Mouse (Mus musculus) liver, embryonic 14.5 days (tissue): Measurements from ENCODE around the gene Galc. TPM values are rescaled to one million over a fixed set of nuclear protein-coding genes. Genes with fewer than 3 reads are reported as not detected.

ENCODE experiments used
- ATAC-seq: fragments of 200-750 bp; cut with Nextera tagmentation; 2 replicates; pipeline ENCODE4 v1.8.0; 2017; ENCODE audit warnings: moderate number of reproducible peaks, mild to moderate bottlenecking, moderate library complexity; ENCODE audit not compliant: insufficient read depth
- DNase-seq, 3 experiments: peaks; one replicate each; pipeline ENCODE4 v3.0.0-alpha.2; 2012 to 2013; ENCODE audit warnings: low read depth in 3 of 3, low spot score in 3 of 3
- H3K27ac ChIP-seq: fragments of 300-500 bp; sonication (generic); 2 replicates; pipeline ENCODE4 v1.5.1; 2014; ENCODE audit warnings: moderate library complexity, mild to moderate bottlenecking, control low read depth, inconsistent platforms
- H3K27me3 ChIP-seq: fragments of 300-500 bp; sonication (generic); 2 replicates; pipeline ENCODE4 v1.6.1; 2014; ENCODE audit warnings: mild to moderate bottlenecking, low read length, moderate library complexity; ENCODE audit not compliant: control insufficient read depth, insufficient read depth
- H3K36me3 ChIP-seq: fragments of 300-500 bp; sonication (generic); replicated peaks from 2 replicates; pipeline ENCODE4 v1.6.1; 2014; ENCODE audit warnings: low read depth; ENCODE audit not compliant: control insufficient read depth, insufficient read depth
- H3K4me1 ChIP-seq, 2 experiments: fragments of 200-500 bp in 1 of 2; fragments of 300-500 bp in 1 of 2; sonication (generic) in 1 of 2; replicated peaks; 2 replicates each; pipeline ENCODE4 v1.6.1; 2012 to 2014; ENCODE audit warnings: antibody characterized with exemption in 1 of 2, inconsistent platforms in 1 of 2, low read length in 1 of 2; ENCODE audit not compliant: control insufficient read depth in 2 of 2, insufficient read depth in 2 of 2
- H3K4me2 ChIP-seq: fragments of 300-500 bp; sonication (generic); 2 replicates; pipeline ENCODE4 v1.6.1; 2014; ENCODE audit warnings: low read depth, mild to moderate bottlenecking, control low read depth, moderate library complexity
- H3K4me3 ChIP-seq, 2 experiments: fragments of 200-500 bp in 1 of 2; fragments of 300-500 bp in 1 of 2; sonication (generic) in 1 of 2; 2 replicates each; pipeline ENCODE4 v1.5.1; 2012 to 2014; ENCODE audit warnings: low read depth in 2 of 2, low read length in 2 of 2, mild to moderate bottlenecking in 2 of 2, control low read depth in 1 of 2, inconsistent platforms in 1 of 2, moderate library complexity in 1 of 2; ENCODE audit not compliant: insufficient read depth in 1 of 2
- H3K9ac ChIP-seq: fragments of 300-500 bp; sonication (generic); replicated peaks from 2 replicates; pipeline ENCODE4 v1.6.1; 2014; ENCODE audit warnings: mild to moderate bottlenecking, control low read depth, moderate library complexity
- H3K9me3 ChIP-seq: fragments of 300-500 bp; sonication (generic); 2 replicates; pipeline ENCODE4 v1.6.1; 2016; ENCODE audit warnings: low read length, mixed read lengths; ENCODE audit not compliant: control insufficient read depth
- CTCF ChIP-seq: IDR thresholded peaks from 2 replicates; pipeline ENCODE4 v1.5.1; 2016; ENCODE audit warnings: antibody characterized with exemption, low read depth, control low read depth
- EP300 ChIP-seq: IDR thresholded peaks from 2 replicates; pipeline ENCODE4 v1.6.1; 2016; ENCODE audit warnings: antibody characterized with exemption, low read depth
- WGBS: fragments of 180-500 bp; shearing (Covaris S2); extraction: QIAGEN DNeasy Blood & Tissue Kit; methylation state at CpG from one replicate; pipeline ENCODE4 v1.1.7; 2014; ENCODE audit not compliant: insufficient replicate concordance; 5-methylcytosine and 5-hydroxymethylcytosine counted together
- polyA plus RNA-seq, 2 experiments: library from polyadenylated mRNA; depleted of rRNA in 1 of 2; stranded (reverse) in 1 of 2; unstranded in 1 of 2; fragments of >200 nt; fragmentation: Nextera tagmentation in 1 of 2; extraction: Ambion mirVana in 1 of 2; gene quantifications; 2 replicates each; pipeline versions ENCODE4 v1.2.1 to v1.2.3; 2012 to 2014

The Galc gene
- polyA plus RNA-seq, 2 experiments, result 2.2 to 2.4 TPM

DNA sequence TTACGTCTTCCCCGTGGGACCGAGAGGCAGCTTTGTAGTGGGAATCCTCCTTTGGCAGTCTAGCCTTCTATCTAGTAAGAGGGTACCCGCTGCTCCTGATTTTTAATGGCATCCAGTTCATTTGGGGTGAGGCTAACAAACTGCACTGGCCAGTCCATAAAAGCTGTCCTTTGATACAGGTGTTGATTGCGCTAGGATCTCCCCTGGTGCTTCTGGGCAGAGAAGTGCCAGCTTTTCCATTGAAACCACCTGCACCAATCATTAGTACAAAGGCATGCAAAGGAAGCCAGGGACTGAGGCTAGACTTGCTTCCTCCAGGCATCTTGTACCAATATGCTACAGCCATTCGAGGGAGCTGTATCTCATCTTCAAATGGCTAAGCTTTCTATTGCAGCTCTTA is 98.4 kb downstream of the Galc start:
- Histone ChIP-seq H3K27ac (no peak overlapping the region), H3K9ac (no peak overlapping the region), H3K27me3 (no peaks in the 10 kb centered on the region), H3K9me3 (no peaks in the 10 kb centered on the region), H3K4me1 (no peaks in the 10 kb centered on the region), H3K4me3 (no peak overlapping the region), H3K4me2 (no peak overlapping the region), H3K36me3 (no peaks in the 10 kb centered on the region)
- DNase-seq (no peak), ATAC-seq (no peak)
- TF ChIP-seq EP300, result no peak
- no peak for TF ChIP-seq CTCF
- 68% methylated on average over 6 of the region's 6 CpGs for WGBS

Other genes with a start within 250 kb of the Galc start
- gene Gpr65, start 9.2 kb upstream of the Galc start, polyA plus RNA-seq (2012; rRNA removed), result 1.7 and 2.4 TPM in 2 replicates
- 2.5 and 3.2 TPM in 2 replicates for gene Gpr65, start 9.2 kb upstream of the Galc start, polyA plus RNA-seq (2014; fragmentation: Nextera tagmentation; extraction: Ambion mirVana)